Mouse (Mus musculus): ENCODE data around the gene Fbxw17. TPM values are rescaled to one million over a fixed set of nuclear protein-coding genes. Genes with fewer than 3 reads are reported as not detected.

Fbxw17 gene
- 42.0 TPM for polyA plus RNA-seq (2017; shearing (Covaris generic))

GRCm38 (mm10) chr13:50417389-50418183, at the start of gene Fbxw17:
Gene Fbxw17, plus strand, starts transcription at chr13:50417864.

GRCm38 (mm10) chr13:50443812-50444211, 26.1 kb downstream of the Fbxw17 start, which contains the start of gene Gm47429:
Gene Gm47429, minus strand, starts transcription at chr13:50443912.

GRCm38 (mm10) chr13:50467007-50467406, 49.3 kb downstream of the Fbxw17 start, which contains the start of gene Nutm2:
Gene Nutm2, plus strand, starts transcription at chr13:50467307.

Other genes starting within 250 kb of the Fbxw17 start
- not detected for gene Gm906, start 167.6 kb upstream of the Fbxw17 start, polyA plus RNA-seq (2017; shearing (Covaris generic))
- not detected for gene Gm47429, start 26.0 kb downstream of the Fbxw17 start, polyA plus RNA-seq (2017; shearing (Covaris generic))
- not detected for gene Nutm2, start 49.4 kb downstream of the Fbxw17 start, polyA plus RNA-seq (2017; shearing (Covaris generic))
- not detected for gene Gm904, start 225.4 kb downstream of the Fbxw17 start, polyA plus RNA-seq (2017; shearing (Covaris generic))

All from activated CD4-positive, CD25-positive, alpha-beta regulatory T cell, adult 9 weeks (primary cell).